Mouse (Mus musculus) limb, embryonic 15.5 days (tissue): ENCODE results near the gene Ccdc70. TPM values are rescaled to one million over a fixed set of nuclear protein-coding genes. Genes with fewer than 3 reads are reported as not detected.
"Not testable (repeated sequence)": the region's sequence is repeated elsewhere in the genome, so short reads cannot be mapped to it uniquely, and the experiment has no call there.

Experiments used
- ATAC-seq: fragments of 200-750 bp; cut with Nextera tagmentation; 2 replicates; pipeline ENCODE4 v1.8.0; 2017; ENCODE audit warnings: low read depth, moderate TSS enrichment; ENCODE audit not compliant: insufficient number of reproducible peaks, low FRiP score, low TSS enrichment
- H3K27ac ChIP-seq: fragments of 300-500 bp; sonication (generic); 2 replicates; pipeline ENCODE4 v1.5.1; 2015; ENCODE audit warnings: moderate library complexity, mild to moderate bottlenecking, inconsistent platforms
- H3K27me3 ChIP-seq: fragments of 300-500 bp; sonication (generic); 2 replicates; pipeline ENCODE4 v1.6.1; 2015; ENCODE audit warnings: inconsistent platforms
- H3K36me3 ChIP-seq: fragments of 300-500 bp; sonication (generic); 2 replicates; pipeline ENCODE4 v1.6.1; 2015; ENCODE audit warnings: inconsistent platforms
- H3K4me1 ChIP-seq: fragments of 300-500 bp; sonication (generic); 2 replicates; pipeline ENCODE4 v1.6.1; 2015; ENCODE audit warnings: inconsistent platforms
- H3K4me2 ChIP-seq: fragments of 300-500 bp; sonication (generic); 2 replicates; pipeline ENCODE4 v1.6.1; 2015; ENCODE audit warnings: mild to moderate bottlenecking, inconsistent platforms
- H3K4me3 ChIP-seq: fragments of 300-500 bp; sonication (generic); 2 replicates; pipeline ENCODE4 v1.5.1; 2015; ENCODE audit warnings: mild to moderate bottlenecking, inconsistent platforms
- H3K9ac ChIP-seq: fragments of 300-500 bp; sonication (generic); 2 replicates; pipeline ENCODE4 v1.6.1; 2015; ENCODE audit warnings: inconsistent platforms
- H3K9me3 ChIP-seq: fragments of 300-500 bp; sonication (generic); 2 replicates; pipeline ENCODE4 v1.6.1; 2016; ENCODE audit warnings: inconsistent platforms
- WGBS: fragments of 180-500 bp; shearing (Covaris S2); methylation state at CpG from one replicate; pipeline ENCODE4 v1.1.7; 2015; 5-methylcytosine and 5-hydroxymethylcytosine counted together
- polyA plus RNA-seq: library from polyadenylated mRNA; unstranded; fragments of >200 nt; fragmentation: Nextera tagmentation; extraction: Ambion mirVana; gene quantifications from 2 replicates; pipeline ENCODE4 v1.2.1, GENCODE M21; 2015

The Ccdc70 gene
- polyA plus RNA-seq = not detected in 2 replicates

DNA sequence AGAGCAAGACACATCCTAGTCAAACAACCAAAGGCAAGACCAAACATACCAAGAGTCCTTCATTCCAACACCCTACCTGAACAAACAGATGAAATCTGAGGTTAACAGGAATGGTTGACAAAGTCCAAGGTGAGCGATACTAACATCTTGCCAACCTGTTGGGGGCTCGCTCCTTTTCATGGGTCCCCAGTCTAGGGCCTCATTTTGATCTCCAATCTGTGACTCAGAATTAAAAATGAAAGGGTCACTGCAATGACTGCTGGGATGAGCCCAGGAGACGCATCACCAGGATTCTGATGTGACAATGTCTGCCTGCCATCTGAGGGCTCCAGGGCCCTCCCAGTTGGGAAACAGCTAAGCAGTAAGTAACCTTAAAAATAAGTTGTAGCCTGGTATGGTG lies at the start of gene Ccdc70:
Ccdc70 (plus strand) TSS at position 301 of the 400 bp plus-strand sequence.
- no peaks in the 10 kb centered on the region for H3K27me3 ChIP-seq
- H3K4me1 ChIP-seq = no peaks in the 10 kb centered on the region
- no peak within 1 kb of the TSS for H3K27ac ChIP-seq
- no peak within 1 kb of the TSS for H3K9ac ChIP-seq
- no peaks in the 10 kb centered on the region for H3K36me3 ChIP-seq
- ATAC-seq = no peak
- H3K9me3 ChIP-seq = no peaks in the 10 kb centered on the region
- H3K4me2 ChIP-seq = no peak within 1 kb of the TSS
- 95% methylated on average over 3 of the region's 3 CpGs for WGBS
- no peak within 1 kb of the TSS for H3K4me3 ChIP-seq

DNA sequence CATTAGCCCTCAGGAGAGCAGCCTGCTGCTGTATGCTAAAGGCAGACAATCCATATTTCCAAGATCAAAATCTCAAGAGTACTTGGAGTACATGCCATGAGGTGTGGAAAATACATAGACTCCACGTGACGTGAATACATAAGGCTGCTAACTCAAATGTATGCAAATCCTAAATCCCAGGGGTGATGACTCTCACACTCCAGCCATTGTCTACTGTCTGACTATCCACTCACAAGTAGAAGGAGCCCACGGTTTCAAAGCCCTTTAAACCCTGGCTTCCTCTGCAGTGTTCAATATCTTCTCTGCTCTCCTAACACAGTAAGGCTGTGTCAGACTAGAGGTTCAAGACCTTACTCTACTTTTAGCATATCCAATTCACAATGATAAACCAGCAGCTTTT lies 38.8 kb upstream of the Ccdc70 start:
- not testable (repeated sequence) for H3K9me3 ChIP-seq, H3K4me2 ChIP-seq, H3K4me3 ChIP-seq, H3K9ac ChIP-seq, H3K27me3 ChIP-seq, H3K27ac ChIP-seq, H3K4me1 ChIP-seq, ATAC-seq, H3K36me3 ChIP-seq
- 82% methylated on average over 3 of the region's 3 CpGs for WGBS

DNA sequence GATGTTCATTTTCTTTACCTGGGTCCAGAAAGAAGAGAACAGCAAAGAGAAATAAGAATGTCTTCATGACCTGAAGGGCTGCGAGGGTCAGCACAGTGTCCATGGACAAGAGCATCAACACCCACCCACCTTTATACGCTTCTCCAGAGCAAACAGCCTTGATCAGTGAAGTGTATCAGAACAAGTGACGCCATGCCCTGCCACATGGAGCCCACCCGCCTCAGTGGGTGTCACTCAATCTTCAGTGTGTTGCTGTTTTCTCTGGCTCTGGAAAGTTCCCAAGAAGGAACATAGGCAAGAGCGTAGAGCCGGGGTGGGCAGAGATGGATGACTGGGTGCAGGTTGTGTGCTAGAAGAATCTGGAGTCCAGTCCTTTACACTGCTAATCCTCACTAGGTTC lies 37.0 kb upstream of the Ccdc70 start, which contains the start of gene Defb15:
Defb15 (minus strand) TSS at position 101 of the 400 bp plus-strand sequence.
- no peaks in the 10 kb centered on the region for H3K36me3 ChIP-seq
- H3K27ac ChIP-seq = no peak within 1 kb of the TSS
- no peaks in the 10 kb centered on the region for H3K4me1 ChIP-seq
- no peak within 1 kb of the TSS for H3K9ac ChIP-seq
- no peaks in the 10 kb centered on the region for H3K9me3 ChIP-seq
- 89% methylated on average over 6 of the region's 6 CpGs for WGBS
- no peaks in the 10 kb centered on the region for H3K27me3 ChIP-seq
- H3K4me2 ChIP-seq = no peak within 1 kb of the TSS
- ATAC-seq = no peak
- no peak within 1 kb of the TSS for H3K4me3 ChIP-seq

DNA sequence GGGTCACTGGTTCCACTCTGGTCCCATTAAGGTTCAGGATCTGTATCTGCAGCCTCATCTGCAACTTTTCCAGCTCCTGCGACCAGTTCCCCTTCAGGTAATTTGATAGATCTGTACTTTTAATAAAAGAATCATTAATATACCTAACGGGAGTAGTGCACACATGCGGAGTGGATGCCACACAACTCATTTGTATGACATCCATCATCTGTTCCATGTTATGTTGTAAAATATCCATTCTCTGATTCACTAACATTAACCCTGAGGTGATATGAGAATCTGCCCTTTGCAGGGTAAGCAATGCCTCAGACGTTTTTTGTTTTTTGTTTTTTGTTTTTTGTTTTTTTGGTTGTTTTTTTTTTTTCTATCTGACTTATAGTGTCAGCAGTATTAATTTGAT lies 31.5 kb upstream of the Ccdc70 start, which contains the start of gene Defb35:
Defb35 (plus strand) TSS at position 301 of the 400 bp plus-strand sequence.
- H3K27ac ChIP-seq, H3K4me2 ChIP-seq, ATAC-seq: not testable (repeated sequence)

DNA sequence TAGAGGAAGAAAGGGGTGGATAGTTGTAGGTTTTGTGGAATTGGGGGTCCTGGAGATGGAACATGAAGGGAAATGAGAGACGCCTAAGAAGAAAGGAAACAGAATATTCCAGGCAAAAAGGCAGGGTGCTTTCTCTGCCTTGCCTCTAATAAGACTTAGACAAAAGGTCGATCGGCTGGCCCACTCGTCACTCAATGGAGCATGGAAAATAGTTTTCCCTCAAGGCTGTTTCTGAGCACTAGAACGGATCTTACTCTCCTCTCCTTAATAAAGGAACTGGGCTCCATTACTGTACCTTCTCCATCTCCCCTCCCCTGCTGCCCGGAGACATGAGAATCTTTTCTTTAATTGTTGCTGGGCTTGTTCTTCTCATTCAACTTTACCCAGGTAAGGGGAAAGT lies 23.1 kb upstream of the Ccdc70 start, which contains the start of gene Defb13:
Defb13 (plus strand) TSS at position 301 of the 400 bp plus-strand sequence.
- H3K9ac ChIP-seq = no peak within 1 kb of the TSS
- no peaks in the 10 kb centered on the region for H3K27me3 ChIP-seq
- H3K4me2 ChIP-seq = no peak within 1 kb of the TSS
- no peak for ATAC-seq
- H3K4me3 ChIP-seq = no peak within 1 kb of the TSS
- H3K36me3 ChIP-seq = no peaks in the 10 kb centered on the region
- 76% methylated on average over 6 of the region's 6 CpGs for WGBS
- H3K9me3 ChIP-seq = no peaks in the 10 kb centered on the region
- no peaks in the 10 kb centered on the region for H3K4me1 ChIP-seq
- H3K27ac ChIP-seq = no peak within 1 kb of the TSS

More for the DNA sequence above, 31.5 kb upstream of the Ccdc70 start, which contains the start of gene Defb35:
- not testable (repeated sequence) for H3K9me3 ChIP-seq, H3K9ac ChIP-seq, H3K27me3 ChIP-seq, H3K4me1 ChIP-seq, H3K36me3 ChIP-seq, H3K4me3 ChIP-seq
- 83% methylated on average over 4 of the region's 4 CpGs for WGBS

DNA sequence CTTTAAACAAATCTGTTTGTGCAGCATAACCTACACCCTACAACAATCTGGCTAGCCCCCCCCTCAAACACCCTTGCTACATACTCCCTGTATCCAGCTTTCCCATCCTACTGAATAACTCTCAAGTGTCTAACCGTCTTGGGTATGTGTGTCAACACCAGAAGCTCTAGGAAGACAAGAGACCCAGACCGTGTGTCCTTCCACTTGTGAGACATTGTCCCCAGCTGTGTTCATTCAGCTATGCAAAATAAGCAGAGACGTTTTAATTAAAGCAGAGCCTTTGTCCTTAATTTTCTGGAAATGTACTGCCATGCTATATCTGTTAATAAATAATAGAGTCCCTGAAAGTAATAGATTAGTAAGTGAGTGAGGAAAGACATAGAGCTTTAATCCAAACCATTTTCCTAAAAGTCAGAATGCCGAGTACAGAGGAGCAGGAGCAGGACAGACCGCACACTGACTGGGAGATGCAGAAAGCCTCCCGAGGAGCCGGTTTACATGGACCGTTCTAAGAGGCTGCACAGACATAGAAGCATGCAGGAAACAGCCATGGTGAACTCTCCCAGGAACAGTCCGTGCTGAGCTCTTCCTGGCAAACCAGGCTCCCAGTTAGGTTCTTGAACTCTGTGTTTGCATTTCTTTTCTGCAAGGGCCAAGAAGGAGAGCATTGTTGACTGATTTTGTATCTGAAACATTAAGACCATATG lies 22.1 kb upstream of the Ccdc70 start:
- Histone ChIP-seq H3K9ac (no peak overlapping the region), H3K36me3 (no peaks in the 10 kb centered on the region), H3K27ac (no peak overlapping the region), H3K27me3 (no peaks in the 10 kb centered on the region), H3K4me2 (no peak overlapping the region), H3K4me1 (no peaks in the 10 kb centered on the region), H3K9me3 (no peaks in the 10 kb centered on the region), H3K4me3 (no peak overlapping the region)
- no peak for ATAC-seq
- WGBS = 73% methylated on average over 9 of the region's 9 CpGs

DNA sequence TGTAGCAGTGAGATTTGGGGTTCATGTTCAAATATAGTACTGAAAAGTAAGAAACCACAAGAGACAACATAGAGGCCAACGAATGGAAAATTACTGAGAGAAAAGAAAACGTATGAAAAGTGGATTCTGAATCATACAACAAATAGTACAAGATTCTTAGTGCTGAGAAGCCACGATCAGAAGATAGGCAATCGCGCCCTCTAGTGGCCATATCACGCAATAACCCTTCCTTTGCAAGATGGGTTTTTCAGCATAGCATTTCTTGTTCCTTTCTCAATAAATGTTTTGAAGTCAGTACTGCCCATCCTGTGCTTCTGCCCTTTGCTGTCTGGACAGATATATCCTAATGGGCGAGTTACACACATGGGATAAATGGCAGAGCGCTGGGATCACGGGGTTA lies 14.3 kb upstream of the Ccdc70 start:
- no peaks in the 10 kb centered on the region for H3K9me3 ChIP-seq
- H3K4me1 ChIP-seq = no peaks in the 10 kb centered on the region
- no peak overlapping the region for H3K27ac ChIP-seq
- H3K27me3 ChIP-seq = no peaks in the 10 kb centered on the region
- 4% methylated on average over 9 of the region's 9 CpGs for WGBS
- no peak overlapping the region for H3K4me2 ChIP-seq
- ATAC-seq = no peak
- H3K9ac ChIP-seq = no peak overlapping the region
- no peaks in the 10 kb centered on the region for H3K36me3 ChIP-seq
- H3K4me3 ChIP-seq = no peak overlapping the region

DNA sequence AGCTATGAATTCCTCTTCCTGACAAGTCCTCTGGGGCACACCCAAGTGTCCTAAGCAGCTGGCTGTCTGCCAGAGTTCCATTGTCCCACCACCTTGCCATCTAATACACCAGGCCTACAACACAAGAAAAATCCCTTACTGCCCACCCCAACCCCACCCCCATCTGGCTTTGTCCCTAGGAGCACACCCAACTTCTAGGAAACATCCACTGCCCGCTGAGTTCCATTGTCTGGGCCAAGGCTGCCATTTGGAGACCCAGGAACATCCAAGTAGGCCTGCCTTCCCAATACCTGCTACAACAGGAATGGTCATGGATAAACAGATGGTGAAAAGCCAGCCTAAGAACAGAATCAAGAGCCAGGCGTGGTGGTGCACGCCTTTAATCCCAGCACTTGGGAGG lies 13.2 kb upstream of the Ccdc70 start:
- ATAC-seq = no peak
- H3K36me3 ChIP-seq = no peaks in the 10 kb centered on the region
- 86% methylated on average over 3 of the region's 3 CpGs for WGBS
- H3K4me2 ChIP-seq = no peak overlapping the region
- no peak overlapping the region for H3K9ac ChIP-seq
- H3K9me3 ChIP-seq = no peaks in the 10 kb centered on the region
- no peak overlapping the region for H3K27ac ChIP-seq
- no peaks in the 10 kb centered on the region for H3K4me1 ChIP-seq
- no peak overlapping the region for H3K4me3 ChIP-seq
- no peaks in the 10 kb centered on the region for H3K27me3 ChIP-seq

DNA sequence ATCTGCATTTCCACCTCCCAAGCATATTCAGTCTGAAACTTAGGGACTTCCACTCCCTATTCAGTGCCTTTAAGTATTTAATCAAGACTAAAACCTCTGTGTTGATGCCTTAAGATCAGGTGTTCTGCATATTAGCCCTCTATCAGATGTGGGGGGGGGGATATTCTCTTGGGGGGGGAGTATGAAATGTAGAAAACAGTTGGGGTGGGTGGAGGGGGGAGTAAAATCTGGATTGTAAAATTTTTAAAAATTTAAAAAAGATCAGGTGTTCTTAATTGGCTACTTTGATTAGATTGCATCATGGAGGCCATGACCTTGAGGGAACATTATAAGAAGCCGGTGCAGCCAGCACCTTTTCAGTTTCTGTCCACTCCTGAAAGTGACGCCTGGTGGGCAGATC lies 11.2 kb upstream of the Ccdc70 start, which contains the start of gene Fam90a1a:
Fam90a1a (plus strand) TSS at position 301 of the 400 bp plus-strand sequence.
- no peaks in the 10 kb centered on the region for H3K4me1 ChIP-seq
- no peak within 1 kb of the TSS for H3K27ac ChIP-seq
- no peak for ATAC-seq
- no peaks in the 10 kb centered on the region for H3K36me3 ChIP-seq
- H3K4me2 ChIP-seq = no peak within 1 kb of the TSS
- H3K9me3 ChIP-seq = no peaks in the 10 kb centered on the region
- H3K27me3 ChIP-seq = no peaks in the 10 kb centered on the region
- no peak within 1 kb of the TSS for H3K4me3 ChIP-seq
- 84% methylated on average over 2 of the region's 2 CpGs for WGBS
- no peak within 1 kb of the TSS for H3K9ac ChIP-seq

DNA sequence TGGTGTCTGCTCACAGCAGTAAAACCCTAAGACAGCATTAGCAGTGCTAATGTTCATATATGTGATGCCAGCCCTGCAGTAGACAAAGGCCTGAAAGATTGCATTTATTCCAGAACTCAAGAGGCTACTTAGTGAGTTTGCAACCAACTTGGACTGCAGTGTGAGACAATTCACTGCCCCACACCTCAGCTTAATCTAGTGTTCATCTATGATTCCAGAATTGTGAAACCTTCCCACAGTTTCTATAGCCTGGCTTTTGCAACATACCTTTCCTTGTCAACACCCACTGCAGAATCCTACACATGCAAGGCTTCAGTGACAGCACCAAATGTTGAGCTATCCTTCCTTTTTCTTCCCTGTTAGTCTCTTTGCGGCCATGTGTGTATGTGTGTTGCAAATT lies 2.9 kb upstream of the Ccdc70 start:
- no peak for ATAC-seq
- WGBS = 88% methylated on average over 1 of the region's 1 CpGs
- Histone ChIP-seq H3K27ac (no peak overlapping the region), H3K4me1 (no peaks in the 10 kb centered on the region), H3K27me3 (no peaks in the 10 kb centered on the region), H3K36me3 (no peaks in the 10 kb centered on the region), H3K4me3 (no peak overlapping the region), H3K4me2 (no peak overlapping the region), H3K9me3 (no peaks in the 10 kb centered on the region), H3K9ac (no peak overlapping the region)

DNA sequence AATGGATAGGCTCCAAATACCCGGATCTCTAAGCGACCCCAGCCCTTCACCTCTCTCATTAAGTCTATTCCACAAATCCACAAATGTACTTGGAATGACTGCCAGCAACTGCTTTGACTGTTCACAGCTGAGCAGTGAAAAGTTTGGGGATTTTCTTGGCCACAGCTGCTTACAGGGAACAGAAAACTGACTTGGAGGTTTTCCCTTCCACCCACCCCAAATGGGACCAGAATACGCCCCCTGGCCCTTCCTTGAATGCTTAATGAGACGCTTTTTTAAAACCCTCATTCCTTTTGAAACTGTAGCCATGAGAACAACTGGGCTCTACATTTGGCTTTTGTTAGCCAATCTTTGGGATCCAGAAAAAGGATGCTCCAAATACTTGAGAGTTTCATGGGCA lies 8.6 kb downstream of the Ccdc70 start:
- Histone ChIP-seq H3K4me2 (no peak overlapping the region), H3K4me1 (no peaks in the 10 kb centered on the region), H3K27ac (no peak overlapping the region), H3K27me3 (no peaks in the 10 kb centered on the region), H3K4me3 (no peak overlapping the region), H3K36me3 (no peaks in the 10 kb centered on the region), H3K9me3 (no peaks in the 10 kb centered on the region), H3K9ac (no peak overlapping the region)
- ATAC-seq = no peak
- 51% methylated on average over 4 of the region's 4 CpGs for WGBS

DNA sequence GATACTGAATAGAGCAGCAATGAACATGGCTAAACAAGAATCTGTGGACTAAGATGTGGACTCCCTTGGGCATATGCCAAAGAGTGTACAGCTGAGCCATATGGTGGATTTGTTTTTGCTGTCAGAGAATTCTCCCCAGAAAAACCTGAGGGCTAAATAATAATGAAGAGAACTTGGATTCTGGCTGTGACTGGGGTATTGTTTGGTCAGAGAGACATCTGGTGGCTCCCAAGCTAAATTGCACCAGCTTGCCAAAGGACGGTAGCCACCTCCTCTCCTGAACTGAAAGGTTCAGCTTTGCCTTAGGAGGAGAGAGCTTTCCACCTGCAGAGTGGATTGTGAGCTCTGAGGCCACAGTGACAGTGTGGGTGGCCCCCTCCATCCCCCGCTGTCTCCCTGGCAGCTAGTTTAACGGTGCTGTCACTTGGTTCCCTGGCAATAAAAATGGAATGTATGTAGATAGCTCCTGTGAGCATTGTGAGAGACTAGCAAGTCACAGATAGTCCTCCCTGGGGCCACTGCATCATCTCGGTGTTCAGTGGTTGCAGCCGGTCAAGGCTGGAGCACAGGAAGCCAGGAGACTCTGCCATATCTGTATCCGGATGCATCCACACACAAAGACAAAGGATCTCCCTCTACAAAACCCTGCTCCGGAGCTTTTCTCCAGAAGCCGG lies 12.2 kb downstream of the Ccdc70 start:
- Histone ChIP-seq H3K4me1 (no peaks in the 10 kb centered on the region), H3K9me3 (no peaks in the 10 kb centered on the region), H3K4me2 (no peak overlapping the region), H3K9ac (no peak overlapping the region), H3K4me3 (no peak overlapping the region), H3K27ac (no peak overlapping the region), H3K36me3 (no peaks in the 10 kb centered on the region), H3K27me3 (no peaks in the 10 kb centered on the region)
- WGBS = 62% methylated on average over 8 of the region's 8 CpGs
- ATAC-seq = no peak
